In the genomic region with DNA sequence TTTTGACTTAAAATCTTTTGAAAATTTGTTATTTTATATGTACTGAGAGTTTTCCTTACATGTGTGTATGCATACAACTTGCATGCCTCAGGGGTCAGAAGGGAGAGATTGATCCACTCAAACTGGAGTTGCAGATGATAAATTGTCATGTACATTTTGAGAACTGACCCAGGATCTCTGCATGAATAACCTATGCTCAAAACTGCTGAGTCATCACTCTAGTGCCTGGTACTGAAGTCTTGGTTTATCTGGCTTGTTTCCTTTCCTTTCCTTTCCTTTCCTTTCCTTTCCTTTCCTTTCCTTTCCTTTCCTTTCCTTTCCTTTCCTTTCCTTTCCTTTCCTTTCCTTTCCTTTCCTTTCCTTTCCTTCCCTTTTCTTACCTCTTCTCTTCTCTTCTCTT, we compare ENCODE assay signal across 51 mouse cellular contexts. TPM values are rescaled to one million over a fixed set of nuclear protein-coding genes. Genes with fewer than 3 reads are reported as not detected.
"Had no signal": no experiment of that assay in that cellular context is flagged by ENCODE, and none has a peak within 500 bp of the region (broad histone marks: within the 10 kb centered on the region; RNA-seq: fewer than 3 reads in every experiment).

No protein-coding gene starts in this region.

- H3K27ac ChIP-seq: heart, embryonic 10.5 days; heart, embryonic 13.5 days; heart, embryonic 15.5 days; hindbrain, embryonic 10.5 days; hindbrain, embryonic 12.5 days; hindbrain, embryonic 13.5 days; hindbrain, embryonic 14.5 days; hindbrain, embryonic 15.5 days; hindbrain, postnatal 0 days; intestine, embryonic 15.5 days; kidney, embryonic 15.5 days; kidney, postnatal 0 days; layer of hippocampus, adult 2 months; left cerebral cortex, adult 2 months had no signal

- H3K4me2 ChIP-seq: heart, embryonic 11.5 days; heart, embryonic 12.5 days; heart, embryonic 13.5 days; heart, embryonic 15.5 days; hindbrain, embryonic 12.5 days; hindbrain, embryonic 13.5 days; hindbrain, embryonic 14.5 days; hindbrain, embryonic 15.5 days; intestine, embryonic 15.5 days; kidney, embryonic 15.5 days had no signal

- H3K4me3 ChIP-seq: heart, embryonic 10.5 days; heart, embryonic 12.5 days; heart, embryonic 13.5 days; heart, embryonic 15.5 days; hindbrain, embryonic 10.5 days; hindbrain, embryonic 12.5 days; hindbrain, embryonic 13.5 days; hindbrain, embryonic 15.5 days; intestine, embryonic 15.5 days; kidney, embryonic 15.5 days; layer of hippocampus, adult 2 months; left cerebral cortex, adult 2 months had no signal

- H3K4me1 ChIP-seq: heart, embryonic 10.5 days; heart, embryonic 12.5 days; heart, embryonic 13.5 days; heart, embryonic 15.5 days; hindbrain, embryonic 10.5 days; hindbrain, embryonic 12.5 days; hindbrain, embryonic 13.5 days; hindbrain, embryonic 15.5 days; intestine, embryonic 15.5 days; kidney, embryonic 15.5 days had no signal

- H3K9ac ChIP-seq: heart, embryonic 12.5 days; heart, embryonic 13.5 days; heart, embryonic 15.5 days; hindbrain, embryonic 12.5 days; hindbrain, embryonic 13.5 days; hindbrain, embryonic 14.5 days; hindbrain, embryonic 15.5 days; intestine, embryonic 15.5 days; kidney, embryonic 15.5 days had no signal

- DNase-seq: heart, postnatal 10 days; heart, postnatal 14 days; heart, postnatal 36 days; heart, postnatal 4 days; kidney, adult 11 months; kidney, adult 18-20 months; kidney, adult 2 months; kidney, adult 8-10 months; kidney, adult 9 months; kidney, postnatal 10 days; kidney, postnatal 14 days; kidney, postnatal 25 days; kidney, postnatal 36 days; kidney, postnatal 4 days; layer of hippocampus, adult 9-11 months; layer of hippocampus, postnatal 36 days had no signal

- H3K36me3 ChIP-seq: heart, embryonic 10.5 days; heart, embryonic 12.5 days; heart, embryonic 13.5 days; heart, embryonic 15.5 days; hindbrain, embryonic 10.5 days; hindbrain, embryonic 12.5 days; hindbrain, embryonic 13.5 days; hindbrain, embryonic 15.5 days; intestine, embryonic 15.5 days; kidney, embryonic 15.5 days had no signal

- H3K27me3 ChIP-seq: heart, embryonic 12.5 days; heart, embryonic 13.5 days; heart, embryonic 15.5 days; hindbrain, embryonic 12.5 days; hindbrain, embryonic 13.5 days; hindbrain, embryonic 15.5 days; intestine, embryonic 15.5 days; kidney, embryonic 15.5 days had no signal

- H3K9me3 ChIP-seq: heart, embryonic 10.5 days; heart, embryonic 12.5 days; heart, embryonic 13.5 days; heart, embryonic 15.5 days; hindbrain, embryonic 10.5 days; hindbrain, embryonic 12.5 days; hindbrain, embryonic 13.5 days; hindbrain, embryonic 15.5 days; intestine, embryonic 15.5 days; kidney, embryonic 15.5 days had no signal

RNA-seq across cellular contexts. Expression of a gene that starts 8.5 kb away (rescaled TPM):
- total RNA-seq: heart, postnatal 10 days; heart, postnatal 14 days; heart, postnatal 25 days; hematopoietic stem cell, adult 5-6 weeks; hindbrain, postnatal 0 days; layer of hippocampus, adult 18-20 months; layer of hippocampus, adult 2 months; layer of hippocampus, postnatal 25 days; layer of hippocampus, postnatal 36 days; left cerebral cortex, adult 2 months had no signal
- polyA plus RNA-seq: heart, embryonic 10.5 days; heart, embryonic 12.5 days; heart, embryonic 13.5 days; heart, embryonic 14.5 days; heart, embryonic 16.5 days; heart, postnatal 0 days; hindbrain, embryonic 10.5 days; hindbrain, embryonic 11.5 days; hindbrain, embryonic 12.5 days; hindbrain, embryonic 13.5 days; hindbrain, embryonic 14.5 days; hindbrain, embryonic 15.5 days; hindbrain, embryonic 16.5 days; hindbrain, postnatal 0 days; inflammation-experienced regulatory T-cells, adult 6 months; intestine, embryonic 14.5 days; intestine, embryonic 15.5 days; intestine, embryonic 16.5 days; kidney, adult 2 months; kidney, embryonic 14.5 days; kidney, embryonic 15.5 days; kidney, embryonic 16.5 days; large intestine, adult 2 months had no signal

RNA-seq across cellular contexts. Expression of a gene that starts 23.4 kb away (rescaled TPM):
- total RNA-seq: heart, postnatal 10 days; heart, postnatal 14 days; heart, postnatal 25 days; heart, postnatal 36 days; heart, postnatal 4 days; hematopoietic stem cell, adult 5-6 weeks; hindbrain, postnatal 0 days; layer of hippocampus, adult 18-20 months; layer of hippocampus, adult 2 months; layer of hippocampus, adult 8-10 months; layer of hippocampus, postnatal 10 days; layer of hippocampus, postnatal 14 days; layer of hippocampus, postnatal 25 days; layer of hippocampus, postnatal 36 days; left cerebral cortex, adult 2 months had no signal
- polyA plus RNA-seq: heart, embryonic 10.5 days; heart, embryonic 11.5 days; heart, embryonic 12.5 days; heart, embryonic 13.5 days; heart, embryonic 14.5 days; heart, embryonic 15.5 days; heart, embryonic 16.5 days; heart, postnatal 0 days; hindbrain, embryonic 10.5 days; hindbrain, embryonic 11.5 days; hindbrain, embryonic 12.5 days; hindbrain, embryonic 13.5 days; hindbrain, embryonic 14.5 days; hindbrain, embryonic 15.5 days; hindbrain, embryonic 16.5 days; hindbrain, postnatal 0 days; inflammation-experienced regulatory T-cells, adult 6 months; intestine, embryonic 14.5 days; intestine, embryonic 15.5 days; intestine, embryonic 16.5 days; intestine, postnatal 0 days; kidney, adult 2 months; kidney, embryonic 14.5 days; kidney, embryonic 15.5 days; kidney, embryonic 16.5 days; kidney, postnatal 0 days; large intestine, adult 2 months had no signal

RNA-seq across cellular contexts. Expression of a gene that starts 25.9 kb away (rescaled TPM):
- total RNA-seq: heart, postnatal 10 days; heart, postnatal 14 days; heart, postnatal 25 days; heart, postnatal 36 days; heart, postnatal 4 days; hematopoietic stem cell, adult 5-6 weeks; hindbrain, postnatal 0 days; layer of hippocampus, adult 18-20 months; layer of hippocampus, adult 2 months; layer of hippocampus, adult 8-10 months; layer of hippocampus, postnatal 10 days; layer of hippocampus, postnatal 14 days; layer of hippocampus, postnatal 25 days; layer of hippocampus, postnatal 36 days; left cerebral cortex, adult 2 months had no signal
- polyA plus RNA-seq: heart, embryonic 10.5 days; heart, embryonic 11.5 days; heart, embryonic 12.5 days; heart, embryonic 13.5 days; heart, embryonic 14.5 days; heart, embryonic 15.5 days; heart, embryonic 16.5 days; heart, postnatal 0 days; hindbrain, embryonic 10.5 days; hindbrain, embryonic 11.5 days; hindbrain, embryonic 12.5 days; hindbrain, embryonic 13.5 days; hindbrain, embryonic 14.5 days; hindbrain, embryonic 15.5 days; hindbrain, embryonic 16.5 days; hindbrain, postnatal 0 days; inflammation-experienced regulatory T-cells, adult 6 months; intestine, embryonic 14.5 days; intestine, embryonic 15.5 days; intestine, embryonic 16.5 days; intestine, postnatal 0 days; kidney, adult 2 months; kidney, embryonic 14.5 days; kidney, embryonic 15.5 days; kidney, embryonic 16.5 days; kidney, postnatal 0 days; large intestine, adult 2 months had no signal

RNA-seq across cellular contexts. Expression of a gene that starts 36.1 kb away (rescaled TPM):
- total RNA-seq: hindbrain, postnatal 0 days had no signal
- polyA plus RNA-seq: kidney, adult 2 months had no signal

RNA-seq across cellular contexts. Expression of a gene that starts 39.2 kb away (rescaled TPM):
- total RNA-seq: heart, postnatal 10 days; heart, postnatal 14 days; heart, postnatal 25 days; heart, postnatal 36 days; heart, postnatal 4 days; hematopoietic stem cell, adult 5-6 weeks; hindbrain, postnatal 0 days; layer of hippocampus, adult 18-20 months; layer of hippocampus, adult 2 months; layer of hippocampus, adult 8-10 months; layer of hippocampus, postnatal 10 days; layer of hippocampus, postnatal 14 days; layer of hippocampus, postnatal 25 days; layer of hippocampus, postnatal 36 days; left cerebral cortex, adult 2 months had no signal
- polyA plus RNA-seq: heart, embryonic 10.5 days; heart, embryonic 11.5 days; heart, embryonic 12.5 days; heart, embryonic 13.5 days; heart, embryonic 14.5 days; heart, embryonic 15.5 days; heart, embryonic 16.5 days; heart, postnatal 0 days; hindbrain, embryonic 10.5 days; hindbrain, embryonic 11.5 days; hindbrain, embryonic 12.5 days; hindbrain, embryonic 13.5 days; hindbrain, embryonic 14.5 days; hindbrain, embryonic 15.5 days; hindbrain, embryonic 16.5 days; hindbrain, postnatal 0 days; inflammation-experienced regulatory T-cells, adult 6 months; intestine, embryonic 14.5 days; intestine, embryonic 15.5 days; intestine, embryonic 16.5 days; intestine, postnatal 0 days; kidney, adult 2 months; kidney, embryonic 14.5 days; kidney, embryonic 15.5 days; kidney, embryonic 16.5 days; kidney, postnatal 0 days; large intestine, adult 2 months had no signal
